Mouse (Mus musculus) CH12.LX (cell line): ENCODE measurements around the gene Sh3rf3. TPM values are rescaled to one million over a fixed set of nuclear protein-coding genes. Genes with fewer than 3 reads are reported as not detected.

Source experiments
- DNase-seq: peaks from one replicate; pipeline ENCODE4 v3.0.0-alpha.2; 2013; ENCODE audit errors: extremely low read depth
- H3K27ac ChIP-seq: 2 replicates; pipeline ENCODE4 v1.5.1; 2012; ENCODE audit warnings: low read depth, mild to moderate bottlenecking, control low read depth, moderate library complexity; ENCODE audit not compliant: insufficient read depth
- H3K27me3 ChIP-seq: replicated peaks from 2 replicates; pipeline ENCODE3; 2012; ENCODE audit warnings: inconsistent platforms
- H3K36me3 ChIP-seq, 2 experiments: replicated peaks in 1 of 2; 2 replicates each; pipeline versions ENCODE3 to v1.6.1; 2012; ENCODE audit warnings: inconsistent platforms in 1 of 2, low read length in 1 of 2, mild to moderate bottlenecking in 1 of 2, mixed read lengths in 1 of 2, moderate library complexity in 1 of 2; ENCODE audit not compliant: control insufficient read depth in 1 of 2, insufficient read depth in 1 of 2
- H3K4me1 ChIP-seq, 2 experiments: 2 replicates each; pipeline ENCODE4 v1.6.1; 2012; ENCODE audit warnings: inconsistent platforms in 1 of 2, moderate library complexity in 1 of 2; ENCODE audit not compliant: insufficient read depth in 2 of 2, control insufficient read depth in 1 of 2
- H3K4me2 ChIP-seq: 2 replicates; pipeline ENCODE4 v1.6.1; 2012; ENCODE audit warnings: low read depth, mild to moderate bottlenecking, control low read depth; ENCODE audit not compliant: poor library complexity, insufficient read depth, severe bottlenecking
- H3K4me3 ChIP-seq, 3 experiments: fragments of 150-350 bp in 1 of 3; sonication (generic) in 1 of 3; replicated peaks in 1 of 3; 2 replicates each; pipeline versions ENCODE3 to v1.5.1; 2011 to 2012; ENCODE audit warnings: low read depth in 2 of 3, low read length in 2 of 3, mild to moderate bottlenecking in 2 of 3, moderate library complexity in 2 of 3, control low read depth in 1 of 3, improper control_type of control experiment in 1 of 3, inconsistent platforms in 1 of 3, mixed read lengths in 1 of 3; ENCODE audit not compliant: poor library complexity in 1 of 3
- H3K79me2 ChIP-seq: replicated peaks from 2 replicates; pipeline ENCODE4 v1.6.1; 2012; ENCODE audit warnings: mild to moderate bottlenecking, moderate library complexity; ENCODE audit not compliant: control insufficient read depth, poor library complexity, insufficient read depth, severe bottlenecking; ENCODE audit errors: extremely low read depth
- H3K9ac ChIP-seq: 2 replicates; pipeline ENCODE4 v1.6.1; 2012; ENCODE audit warnings: low read depth, mild to moderate bottlenecking, control low read depth, moderate library complexity; ENCODE audit not compliant: insufficient read depth
- H3K9me3 ChIP-seq: replicated peaks from 2 replicates; pipeline ENCODE3; 2012; ENCODE audit warnings: low read length, inconsistent platforms, mixed read lengths
- CHD2 ChIP-seq: IDR thresholded peaks from 2 replicates; pipeline ENCODE4 v1.6.1; 2011; ENCODE audit warnings: low read length, improper control_type of control experiment
- CTCF ChIP-seq, 2 experiments: IDR thresholded peaks in 1 of 2; conservative IDR thresholded peaks in 1 of 2; 2 replicates each; pipeline ENCODE4 v1.5.1; 2011 to 2012; ENCODE audit warnings: low read depth in 2 of 2, low read length in 2 of 2, improper control_type of control experiment in 1 of 2, inconsistent platforms in 1 of 2, mild to moderate bottlenecking in 1 of 2, moderate library complexity in 1 of 2
- E2F4 ChIP-seq: IDR thresholded peaks from 2 replicates; pipeline ENCODE4 v1.6.1; 2011; ENCODE audit warnings: low read depth, low read length, improper control_type of control experiment; ENCODE audit not compliant: insufficient replicate concordance
- ELF1 ChIP-seq: IDR thresholded peaks from 2 replicates; pipeline ENCODE4 v1.6.1; 2014; ENCODE audit warnings: low read depth, mild to moderate bottlenecking, inconsistent platforms, low read length, improper control_type of control experiment
- GABPA ChIP-seq: IDR thresholded peaks from 2 replicates; pipeline ENCODE4 v1.6.1; 2012; ENCODE audit warnings: low read depth, low read length, improper control_type of control experiment, inconsistent platforms; ENCODE audit not compliant: insufficient replicate concordance
- HCFC1 ChIP-seq: IDR thresholded peaks from 2 replicates; pipeline ENCODE4 v1.6.1; 2012; ENCODE audit warnings: low read depth, mild to moderate bottlenecking, inconsistent platforms, low read length, improper control_type of control experiment
- JUN ChIP-seq: IDR thresholded peaks from 2 replicates; pipeline ENCODE4 v1.6.1; 2011; ENCODE audit warnings: low read depth, mild to moderate bottlenecking, low read length, improper control_type of control experiment, moderate library complexity; ENCODE audit not compliant: insufficient read depth
- KAT2A ChIP-seq: IDR thresholded peaks from 2 replicates; pipeline ENCODE4 v1.6.1; 2012; ENCODE audit warnings: low read length, improper control_type of control experiment, inconsistent platforms; ENCODE audit not compliant: insufficient replicate concordance
- MAFK ChIP-seq: IDR thresholded peaks from 2 replicates; pipeline ENCODE4 v1.6.1; 2011; ENCODE audit warnings: low read length, improper control_type of control experiment; ENCODE audit not compliant: insufficient replicate concordance
- MAZ ChIP-seq: IDR thresholded peaks from 2 replicates; pipeline ENCODE4 v1.6.1; 2012; ENCODE audit warnings: low read depth, mild to moderate bottlenecking, inconsistent platforms, low read length, improper control_type of control experiment, moderate library complexity
- MXI1 ChIP-seq: IDR thresholded peaks from 2 replicates; pipeline ENCODE4 v1.6.1; 2011; ENCODE audit warnings: mild to moderate bottlenecking, low read depth, low read length, improper control_type of control experiment
- MYC ChIP-seq: IDR thresholded peaks from 2 replicates; pipeline ENCODE4 v1.6.1; 2011; ENCODE audit warnings: low read depth, mild to moderate bottlenecking, improper control_type of control experiment, low read length
- PAX5 ChIP-seq: IDR thresholded peaks from 2 replicates; pipeline ENCODE4 v1.6.1; 2012; ENCODE audit warnings: low read length, inconsistent platforms, mixed read lengths
- POLR2A ChIP-seq: IDR thresholded peaks from 2 replicates; pipeline ENCODE4 v1.6.1; 2011; ENCODE audit warnings: low read depth, mild to moderate bottlenecking, improper control_type of control experiment, low read length
- POLR2AphosphoS2 ChIP-seq: IDR thresholded peaks from 2 replicates; pipeline ENCODE4 v1.6.1; 2011; ENCODE audit warnings: low read depth, low read length, improper control_type of control experiment
- TCF12 ChIP-seq: IDR thresholded peaks from 2 replicates; pipeline ENCODE4 v1.6.1; 2014; ENCODE audit warnings: low read depth, mild to moderate bottlenecking, inconsistent platforms, low read length, improper control_type of control experiment
- USF1 ChIP-seq: IDR thresholded peaks from 2 replicates; pipeline ENCODE4 v1.6.1; 2014; ENCODE audit warnings: low read depth, mild to moderate bottlenecking, inconsistent platforms, low read length, improper control_type of control experiment
- USF2 ChIP-seq: conservative IDR thresholded peaks from 2 replicates; pipeline ENCODE4 v1.6.1; 2011; ENCODE audit warnings: low read depth, low read length, improper control_type of control experiment
- ZKSCAN1 ChIP-seq: IDR thresholded peaks from 2 replicates; pipeline ENCODE4 v1.6.1; 2012; ENCODE audit warnings: low read depth, inconsistent platforms, low read length, improper control_type of control experiment, borderline replicate concordance
- dilution Hi-C: fragments of 300-500 bp; cut with MboI; formaldehyde crosslinking; loops from 2 replicates; pipeline ENCODE4 v1.14.3; 2020; ENCODE audit warnings: low sequenced_read_pairs; ENCODE audit not compliant: extremely low pct_unique_long_range_greater_than_20kb, extremely low pct_ligation_motif_present
- in situ Hi-C: fragments of 300-500 bp; cut with MboI; formaldehyde crosslinking; loops from 3 replicates; pipeline ENCODE4 v1.14.3; 2019; ENCODE audit warnings: low sequenced_read_pairs, low pct_ligation_motif_present, low pct_unique_long_range_greater_than_20kb, mixed read lengths
- polyA plus RNA-seq: library from polyadenylated mRNA; unstranded; fragments of >175 nt; gene quantifications from 2 replicates; pipeline ENCODE4 v1.2.1, GENCODE M21; 2012; ENCODE audit warnings: low read depth; ENCODE audit not compliant: insufficient read length
- total RNA-seq, 2 experiments: library from RNA; depleted of rRNA; stranded (reverse); fragments of 300-350 nt in 1 of 2; fragments of >200 nt in 1 of 2; gene quantifications; 2 replicates each; pipeline ENCODE4 v1.2.3; 2012 to 2014

Gene Sh3rf3
- total and polyA plus RNA-seq, 3 experiments: 0.13 to 0.64 TPM; not detected in 1

- Histone ChIP-seq H3K27me3 (peaks cover 14% of the 10 kb centered on the region), H3K36me3 (no peaks in the 10 kb centered on the region), H3K9me3 (no peaks in the 10 kb centered on the region), H3K4me1 (0 out of 4 replicates have a peak, but pooled peaks cover 0 to 8% of the 10 kb centered on the region in 2 experiments), H3K4me2 (no peak overlapping the region), H3K4me3 (no peak overlapping the region), H3K9ac (no peak overlapping the region), H3K79me2 (no peaks in the 10 kb centered on the region), H3K27ac (no peak overlapping the region)
- dilution Hi-C loops (no loop called here), in situ Hi-C loops (no loop called here)
- TF ChIP-seq MXI1 (no peak), GABPA (no peak), POLR2AphosphoS2 (no peak), USF2 (no peak)
- no peak for DNase-seq
Observed at GRCm38 (mm10) chr10:58936441-58936860, 123.3 kb downstream of the Sh3rf3 start.

GRCm38 (mm10) chr10:58937521-58937920 is 124.4 kb downstream of the Sh3rf3 start:
- in situ Hi-C loops: no loop called here
- Histone ChIP-seq H3K27ac (no peak overlapping the region), H3K36me3 (no peaks in the 10 kb centered on the region), H3K9ac (no peak overlapping the region), H3K79me2 (no peaks in the 10 kb centered on the region), H3K4me2 (no peak overlapping the region), H3K4me1 (0 out of 4 replicates have a peak, but pooled peaks cover 0 to 8% of the 10 kb centered on the region in 2 experiments), H3K27me3 (peaks cover 5% of the 10 kb centered on the region), H3K9me3 (no peaks in the 10 kb centered on the region), H3K4me3 (no peak overlapping the region)
- TF ChIP-seq MAZ: no peak
- TF ChIP-seq HCFC1: no peak
- TF ChIP-seq CTCF (conservative IDR thresholded peaks at IDR 0.05 in 1 of 2, IDR thresholded peaks at IDR 0.05 in 1 of 2; ENCODE audit: low read depth in 2 of 2, low read length in 2 of 2): no peak
- no peak for TF ChIP-seq GABPA
- no peak for TF ChIP-seq KAT2A
- TF ChIP-seq E2F4: no peak
- TF ChIP-seq CHD2: no peak
- TF ChIP-seq ELF1: no peak
- TF ChIP-seq TCF12: no peak
- no peak for TF ChIP-seq MYC
- TF ChIP-seq POLR2A: no peak
- no peak for TF ChIP-seq MAFK
- no peak for TF ChIP-seq PAX5
- no peak for TF ChIP-seq JUN
- TF ChIP-seq ZKSCAN1: no peak
- no peak for TF ChIP-seq USF1
- DNase-seq: no peak
- dilution Hi-C loops: no loop called here
